Mouse (Mus musculus) stomach, embryonic 16.5 days (tissue): ENCODE results near the gene Nos2. TPM values are rescaled to one million over a fixed set of nuclear protein-coding genes. Genes with fewer than 3 reads are reported as not detected.
"Not testable (repeated sequence)": the region's sequence is repeated elsewhere in the genome, so short reads cannot be mapped to it uniquely, and the experiment has no call there.

ENCODE experiments used
- ATAC-seq: fragments of 200-750 bp; cut with Nextera tagmentation; 2 replicates; pipeline ENCODE4 v1.8.0; 2017; ENCODE audit warnings: moderate number of reproducible peaks, moderate TSS enrichment; ENCODE audit not compliant: insufficient read depth, low FRiP score
- H3K27ac ChIP-seq: fragments of 300-500 bp; sonication (generic); 2 replicates; pipeline ENCODE4 v1.5.1; 2014; ENCODE audit warnings: low read length
- H3K27me3 ChIP-seq: fragments of 300-500 bp; sonication (generic); 2 replicates; pipeline ENCODE4 v1.6.1; 2014; ENCODE audit warnings: low read length, control low read depth, mixed read lengths; ENCODE audit not compliant: control insufficient read depth, insufficient read depth
- H3K36me3 ChIP-seq: fragments of 300-500 bp; sonication (generic); 2 replicates; pipeline ENCODE4 v1.6.1; 2014; ENCODE audit warnings: low read length; ENCODE audit not compliant: control insufficient read depth, insufficient read depth
- H3K4me1 ChIP-seq: fragments of 300-500 bp; sonication (generic); 2 replicates; pipeline ENCODE4 v1.6.1; 2014; ENCODE audit warnings: low read length, control low read depth, mixed read lengths; ENCODE audit not compliant: control insufficient read depth, insufficient read depth
- H3K4me2 ChIP-seq: fragments of 300-500 bp; sonication (generic); 2 replicates; pipeline ENCODE4 v1.6.1; 2014; ENCODE audit warnings: low read depth, low read length, mixed read lengths
- H3K4me3 ChIP-seq: fragments of 300-500 bp; sonication (generic); replicated peaks from 2 replicates; pipeline ENCODE4 v1.5.1; 2014; ENCODE audit warnings: mild to moderate bottlenecking, low read length
- H3K9ac ChIP-seq: fragments of 300-500 bp; sonication (generic); 2 replicates; pipeline ENCODE4 v1.6.1; 2014; ENCODE audit warnings: low read length
- H3K9me3 ChIP-seq: fragments of 300-500 bp; sonication (generic); replicated peaks from 2 replicates; pipeline ENCODE4 v1.6.1; 2016; ENCODE audit warnings: low read length, control low read depth; ENCODE audit not compliant: control insufficient read depth
- WGBS: fragments of 180-500 bp; shearing (Covaris S2); extraction: QIAGEN DNeasy Blood & Tissue Kit; methylation state at CpG from one replicate; pipeline ENCODE4 v1.1.7; 2014; 5-methylcytosine and 5-hydroxymethylcytosine counted together
- polyA plus RNA-seq: library from polyadenylated mRNA; unstranded; fragments of >200 nt; fragmentation: Nextera tagmentation; extraction: Ambion mirVana; gene quantifications from 2 replicates; pipeline ENCODE4 v1.2.1, GENCODE M21; 2015

Gene Nos2
- polyA plus RNA-seq, 1 experiment from 2014 or later: 1.6 TPM

DNA sequence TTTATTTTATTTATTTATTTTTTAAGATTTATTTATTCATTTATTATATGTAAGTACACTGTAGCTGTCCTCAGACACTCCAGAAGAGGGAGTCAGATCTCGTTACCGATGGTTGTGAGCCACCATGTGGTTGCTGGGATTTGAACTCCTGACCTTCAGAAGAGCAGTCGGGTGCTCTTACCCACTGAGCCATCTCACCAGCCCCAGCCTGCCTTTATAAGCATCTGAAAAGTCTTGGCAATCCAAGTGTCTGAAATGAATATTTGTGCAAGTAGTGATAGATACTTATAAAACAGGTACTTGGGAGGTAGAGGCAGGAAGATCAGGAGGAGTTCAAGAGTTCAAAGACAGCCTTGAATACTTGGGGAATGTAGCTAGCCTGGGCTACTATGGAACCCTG, 86.8 kb downstream of the Nos2 start:
- not testable (repeated sequence) for H3K4me3 ChIP-seq, H3K36me3 ChIP-seq, H3K9ac ChIP-seq, H3K27me3 ChIP-seq, H3K9me3 ChIP-seq, ATAC-seq, H3K27ac ChIP-seq, H3K4me2 ChIP-seq
- peaks cover 11% of the 10 kb centered on the region for H3K4me1 ChIP-seq
- WGBS: 73% methylated on average over 3 of the region's 3 CpGs

DNA sequence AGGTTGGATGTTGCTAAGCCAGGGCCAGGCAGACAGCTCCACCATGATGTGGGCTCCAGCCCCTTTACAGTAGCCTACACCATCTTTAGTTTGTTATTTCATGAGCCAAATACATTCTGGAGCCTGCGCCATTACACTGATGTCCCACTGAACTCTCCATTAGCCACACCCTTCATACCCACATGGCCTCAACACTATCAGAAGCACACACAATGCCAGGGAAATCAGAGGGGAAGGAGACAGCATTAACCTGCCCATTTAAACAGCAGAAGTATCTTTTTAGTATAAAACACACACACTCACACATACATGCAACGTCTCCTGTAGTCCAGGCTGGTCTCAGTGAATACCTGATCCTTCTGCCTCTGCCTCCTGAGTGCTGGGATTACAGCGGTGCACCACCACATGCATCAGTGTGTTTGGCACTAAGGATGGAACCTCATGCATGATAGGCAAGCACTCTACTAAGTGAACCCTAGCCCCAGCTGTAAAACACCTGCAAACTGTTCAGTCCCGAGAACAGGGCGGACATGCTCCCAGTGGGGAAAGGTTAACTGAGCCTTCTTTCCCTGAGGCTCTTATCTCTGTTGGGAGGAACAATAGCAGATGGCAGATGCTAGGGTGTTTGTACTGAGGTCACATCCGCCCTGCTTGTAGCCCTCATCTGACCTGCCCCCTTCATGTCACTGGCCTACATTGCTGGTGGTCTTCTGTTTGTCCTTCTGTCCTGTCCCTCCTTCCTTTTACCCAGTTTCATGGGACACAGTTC, 87.6 kb downstream of the Nos2 start:
- peaks cover 3% of the 10 kb centered on the region for H3K4me1 ChIP-seq
- H3K9me3 ChIP-seq: no peaks in the 10 kb centered on the region
- no peak overlapping the region for H3K4me2 ChIP-seq
- H3K27me3 ChIP-seq: no peaks in the 10 kb centered on the region
- whole genome bisulfite sequencing: 71% methylated on average over 6 of the region's 6 CpGs
- H3K27ac ChIP-seq: no peak overlapping the region
- no peak overlapping the region for H3K9ac ChIP-seq
- no peaks in the 10 kb centered on the region for H3K36me3 ChIP-seq
- no peak overlapping the region for H3K4me3 ChIP-seq
- no peak for ATAC-seq

DNA sequence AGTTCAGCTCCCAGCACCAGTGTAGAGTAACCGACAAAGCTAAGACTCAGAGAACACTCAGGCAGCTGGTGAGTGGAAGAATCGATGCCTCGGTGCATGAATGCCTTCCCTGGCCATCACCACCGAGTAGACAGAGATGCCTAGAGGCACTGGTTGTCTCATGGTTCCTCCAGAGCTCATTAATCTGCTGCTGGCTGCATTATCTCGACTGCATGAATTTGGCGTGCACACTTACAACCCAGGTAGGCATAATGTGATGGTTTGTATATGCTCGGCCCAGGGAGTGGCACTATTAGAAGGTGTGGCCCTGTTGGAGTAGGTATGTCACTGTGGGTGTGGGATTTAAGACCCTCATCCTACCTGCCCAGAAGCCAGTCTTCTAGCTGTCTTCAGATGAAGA, 88.3 kb downstream of the Nos2 start:
- Histone ChIP-seq H3K9ac (no peak overlapping the region), H3K4me3 (no peak overlapping the region), H3K36me3 (no peaks in the 10 kb centered on the region), H3K27ac (no peak overlapping the region), H3K27me3 (no peaks in the 10 kb centered on the region), H3K4me1 (no peaks in the 10 kb centered on the region), H3K4me2 (no peak overlapping the region), H3K9me3 (no peaks in the 10 kb centered on the region)
- ATAC-seq: no peak
- 78% methylated on average over 7 of the region's 7 CpGs for WGBS

Other genes with a start within 250 kb of the Nos2 start
- gene Nlk, start 223.4 kb upstream of the Nos2 start, polyA plus RNA-seq: 9.7 and 10.7 TPM in 2 replicates
- 31.0 and 32.4 TPM in 2 replicates for gene Ccnq, start 169.1 kb upstream of the Nos2 start, polyA plus RNA-seq
- 16.6 and 20.0 TPM in 2 replicates for gene Lyrm9, start 94.2 kb upstream of the Nos2 start, polyA plus RNA-seq
- 84.2 and 104 TPM in 2 replicates for gene Lgals9, start 64.2 kb downstream of the Nos2 start, polyA plus RNA-seq
- 2.1 and 3.2 TPM in 2 replicates for gene Ksr1, start 225.6 kb downstream of the Nos2 start, polyA plus RNA-seq